Mouse (Mus musculus) ZHBTc4 (cell line): Measurements from ENCODE around the gene Bend3.
"Not testable (repeated sequence)": the region's sequence is repeated elsewhere in the genome, so short reads cannot be mapped to it uniquely, and the experiment has no call there.

Experiments
- DNase-seq: peaks from one replicate; pipeline ENCODE4 v3.0.0-alpha.2; 2011; ENCODE audit warnings: low read depth, low spot score

Bend3 gene

DNA sequence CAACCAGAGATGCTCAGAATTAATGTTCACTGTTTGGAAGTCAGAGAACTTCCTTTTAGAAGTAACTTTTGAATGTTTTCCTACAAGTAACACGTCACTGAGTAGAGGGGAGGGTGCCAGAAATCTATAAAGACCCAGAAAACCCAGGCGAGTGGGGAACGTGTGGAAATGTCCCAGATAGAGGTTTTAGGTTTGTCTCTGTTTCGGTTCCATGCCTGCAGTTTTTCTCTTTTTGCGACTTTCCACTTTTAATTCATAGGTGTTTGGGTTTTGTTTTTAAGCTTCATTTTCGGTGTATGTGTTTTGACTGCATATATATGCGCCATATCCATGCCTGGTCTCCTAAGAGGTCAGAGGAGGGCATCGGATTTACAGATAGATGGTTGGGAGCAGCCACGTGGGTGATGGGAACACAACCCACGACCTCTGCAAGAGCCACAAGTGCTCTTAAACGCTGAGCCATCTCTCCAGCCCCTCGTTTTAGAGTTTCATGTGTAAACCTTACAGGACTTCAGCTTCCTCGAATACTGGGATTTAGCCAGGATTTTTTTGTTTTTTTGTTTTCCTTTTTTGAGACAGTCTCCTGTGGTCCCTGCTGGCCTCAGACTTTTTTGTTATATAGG is 1.7 kb downstream of the Bend3 start:
- DNase-seq: no peak

DNA sequence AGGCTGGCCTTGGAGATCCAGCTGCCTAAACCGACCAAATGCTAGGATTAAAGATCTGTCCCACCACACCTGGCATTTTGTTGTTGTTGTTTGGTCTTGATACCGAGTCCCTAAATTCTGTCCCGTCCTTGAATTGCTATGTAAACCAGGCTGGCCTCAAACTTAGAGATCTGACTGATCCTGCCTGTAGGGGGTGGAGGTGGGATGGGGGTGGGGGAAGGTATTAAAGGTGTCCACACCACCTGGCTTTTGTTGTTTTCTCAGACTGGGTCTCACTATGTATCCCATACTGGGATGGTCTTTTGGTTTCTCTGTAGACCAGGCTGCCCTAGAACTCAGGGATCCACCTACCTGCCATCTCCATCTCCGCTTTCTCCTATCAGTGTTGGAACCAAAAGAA is 2.5 kb downstream of the Bend3 start:
- no peak for DNase-seq

DNA sequence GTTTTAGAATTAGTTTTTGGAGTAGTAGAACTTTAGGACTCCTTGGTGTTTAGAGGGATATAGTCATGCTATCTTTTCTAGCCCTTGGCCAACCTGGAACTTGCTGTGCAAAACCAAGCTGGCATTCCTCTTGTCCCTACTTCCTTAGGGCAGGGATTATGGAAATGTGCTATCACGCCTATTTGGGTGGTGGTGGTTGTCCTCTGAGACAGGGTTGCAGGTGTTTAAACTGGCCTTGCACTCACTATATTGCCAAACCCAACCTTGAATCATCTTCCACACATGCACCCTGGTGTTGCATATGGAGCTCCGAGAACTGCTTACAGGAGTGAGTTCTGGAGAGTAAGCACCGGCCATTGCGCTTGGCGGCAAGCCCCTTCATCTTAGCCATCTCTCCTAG is 3.4 kb downstream of the Bend3 start:
- no peak for DNase-seq

DNA sequence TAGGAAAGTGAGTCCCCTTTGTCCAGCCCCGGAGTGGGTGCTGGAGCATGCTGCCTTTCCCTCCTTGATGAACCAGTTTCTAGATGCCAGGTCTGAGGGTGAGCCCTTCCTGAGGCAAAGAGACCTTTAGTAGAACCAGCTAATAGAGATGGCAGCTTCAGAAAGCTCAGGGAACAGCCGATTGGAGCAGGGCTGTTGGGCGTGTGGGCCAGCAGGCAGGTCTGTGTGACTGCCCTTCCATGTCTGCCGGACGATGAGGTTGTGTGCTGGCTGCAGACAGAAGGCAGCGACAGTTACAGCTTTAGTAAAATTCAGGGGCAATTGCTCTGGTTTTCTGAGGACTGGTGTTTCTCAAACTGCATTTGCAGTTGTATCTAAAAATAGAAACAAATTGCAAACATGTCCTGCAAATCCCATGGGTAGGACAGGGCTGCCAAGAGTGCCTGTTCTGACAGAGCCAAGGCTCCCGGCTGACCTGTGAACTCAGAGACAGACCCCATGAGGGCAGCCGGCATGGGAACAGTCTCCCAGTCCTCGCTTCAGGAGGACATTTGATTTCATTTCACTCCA is 4.9 kb downstream of the Bend3 start:
- DNase-seq: no peak

DNA sequence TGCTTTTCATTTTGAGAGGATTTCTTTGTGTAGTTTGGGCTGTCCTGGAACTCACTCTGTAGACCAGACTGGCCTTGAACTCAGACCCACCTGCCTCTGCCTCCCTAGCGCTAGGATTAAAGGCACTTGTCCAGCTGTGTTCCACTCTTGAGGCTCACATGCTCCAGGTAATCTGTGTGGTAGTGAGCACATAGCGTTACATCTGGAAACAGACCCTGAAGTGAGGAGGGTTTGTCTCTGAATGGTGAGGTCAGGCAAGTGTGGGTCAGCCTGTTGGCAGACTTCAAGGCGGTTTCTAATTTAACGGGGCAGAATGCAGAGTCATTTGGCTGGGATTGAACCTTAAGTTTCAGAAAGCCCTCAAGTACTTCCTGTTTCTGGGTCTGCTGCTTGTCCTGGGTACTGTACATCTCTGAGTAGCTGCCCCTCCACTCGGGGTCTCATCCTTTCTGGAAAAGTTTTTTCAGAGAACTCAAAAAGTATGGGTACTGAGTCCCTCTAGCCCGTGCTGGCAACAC is 7.2 kb downstream of the Bend3 start:
- no peak for DNase-seq

GRCm38 (mm10) chr10:43487441-43488010 is 8.9 kb downstream of the Bend3 start:
- DNase-seq: no peak

DNA sequence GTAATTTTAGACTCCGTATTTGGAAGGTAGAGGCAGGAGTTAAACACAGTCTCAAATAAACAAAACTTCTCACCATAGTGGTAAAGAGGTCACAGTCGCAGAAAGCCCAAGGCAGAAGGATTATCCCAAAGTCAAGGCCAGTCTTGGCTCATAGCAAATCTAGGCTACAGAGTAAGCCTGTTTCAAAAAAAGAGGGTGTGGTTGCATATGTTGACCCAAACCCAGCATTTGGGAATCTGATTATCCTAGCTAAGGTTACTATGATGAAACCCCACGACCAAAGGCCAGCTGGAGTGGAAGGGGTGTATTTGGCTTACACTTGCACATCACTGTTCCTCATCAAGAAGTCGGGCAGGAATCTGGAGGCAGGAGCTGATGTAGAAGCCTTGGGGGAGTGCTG is 9.6 kb downstream of the Bend3 start:
- no peak for DNase-seq

DNA sequence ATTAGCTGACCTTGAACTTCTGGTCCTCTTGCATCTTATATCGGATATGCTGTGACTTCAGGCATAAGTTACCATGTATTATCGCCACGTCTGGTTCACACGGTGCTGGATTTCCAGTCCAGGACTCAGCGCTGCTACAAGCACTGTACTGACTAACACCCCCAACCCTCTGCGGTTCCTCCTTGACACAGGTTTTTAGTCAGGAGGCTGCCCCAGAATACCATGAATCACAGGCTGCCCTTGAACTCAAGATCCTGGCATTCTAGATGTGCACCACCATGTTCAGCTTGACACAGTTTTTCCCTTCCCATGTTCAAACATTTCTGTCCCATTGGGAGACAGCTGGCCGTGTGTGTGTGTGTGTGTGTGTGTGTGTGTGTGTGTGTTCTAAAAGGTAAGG is 10.5 kb downstream of the Bend3 start:
- no peak for DNase-seq

- DNase-seq: peak; percentile 82
Measured at GRCm38 (mm10) chr10:43489550-43489949, 10.9 kb downstream of the Bend3 start.

DNA sequence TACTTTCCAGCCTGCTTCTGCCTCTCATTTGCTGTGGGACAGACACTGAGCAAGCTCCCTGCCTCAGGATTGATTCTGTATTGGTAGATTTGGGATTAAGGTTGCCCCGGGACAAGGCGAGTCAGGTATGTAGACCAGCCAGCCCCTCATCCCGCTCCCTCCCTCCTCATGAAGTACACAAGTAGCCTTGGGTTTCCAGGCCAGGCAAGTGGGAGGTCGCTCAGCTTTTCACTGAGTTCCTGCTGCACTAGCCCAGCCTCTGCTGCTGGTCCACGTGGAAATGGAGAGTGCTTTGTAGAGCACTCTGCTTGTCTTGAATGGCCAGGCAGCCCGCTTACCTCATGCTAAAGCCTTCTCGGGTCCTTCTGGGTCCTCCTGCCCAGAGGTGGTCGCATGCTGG is 11.4 kb downstream of the Bend3 start:
- DNase-seq: peak; percentile 62

DNA sequence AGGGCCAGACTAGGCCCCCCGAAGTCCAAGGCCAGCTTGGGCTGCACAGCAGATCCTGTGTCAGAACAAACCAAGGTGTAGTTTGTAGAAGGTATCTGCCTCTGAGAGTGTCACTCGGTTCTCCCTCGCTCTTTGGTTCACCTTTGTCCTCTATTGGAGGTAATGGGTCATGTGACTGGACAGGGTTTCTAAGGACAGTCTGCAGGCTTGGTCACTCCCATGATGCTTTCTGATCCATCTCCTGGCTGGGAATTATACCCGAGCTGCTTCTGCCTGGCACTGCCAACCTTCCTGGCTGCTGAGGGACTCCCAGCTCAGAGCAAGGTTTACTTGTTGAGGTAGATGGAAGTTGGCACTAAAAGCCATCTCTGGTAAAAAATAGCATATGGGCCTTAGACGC is 12.2 kb downstream of the Bend3 start:
- DNase-seq: no peak

DNA sequence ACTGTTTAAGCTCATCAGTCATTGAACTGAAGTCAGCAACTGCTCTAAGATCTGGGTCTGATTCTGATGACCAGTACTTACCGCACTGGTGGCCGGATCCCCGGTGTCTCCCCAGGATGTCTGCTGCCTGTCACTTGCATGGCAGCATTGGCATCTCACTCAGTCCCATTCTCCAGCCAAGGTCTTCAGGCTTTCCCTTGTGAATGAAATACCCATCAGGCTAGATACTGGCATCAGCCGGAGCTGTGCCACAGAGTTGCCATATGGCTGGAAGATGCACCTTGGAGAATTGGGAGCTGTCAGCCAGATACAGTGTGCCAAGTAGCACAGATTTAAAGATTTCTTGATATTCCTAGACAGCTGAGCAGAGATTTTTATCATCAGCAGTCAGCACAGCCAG is 24.0 kb downstream of the Bend3 start:
- no peak for DNase-seq

DNA sequence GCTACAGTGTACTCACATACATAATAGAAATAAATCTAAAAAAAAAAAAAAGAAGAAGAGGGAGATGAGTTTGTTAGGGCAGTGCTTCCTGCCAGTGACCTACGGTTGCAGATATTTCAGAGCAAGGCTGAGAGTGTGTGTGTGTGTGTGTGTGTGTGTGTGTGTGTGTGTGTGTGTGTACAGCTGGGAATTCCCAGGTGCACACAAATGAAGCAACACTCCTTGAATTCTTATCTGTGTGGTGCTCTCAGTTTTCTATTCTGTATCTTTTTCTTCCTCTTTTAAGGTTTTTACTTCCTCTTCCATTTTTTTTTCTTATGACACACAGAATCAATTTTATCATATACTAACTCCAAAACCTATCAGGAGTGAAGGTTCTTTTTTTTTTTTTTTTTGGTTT is 25.7 kb downstream of the Bend3 start:
- DNase-seq: no peak

GRCm38 (mm10) chr10:43507051-43507450 is 28.4 kb downstream of the Bend3 start:
- DNase-seq: peak; percentile 51

GRCm38 (mm10) chr10:43509228-43509627 is 30.6 kb downstream of the Bend3 start:
- no peak for DNase-seq

- no peak for DNase-seq
Measured at GRCm38 (mm10) chr10:43512976-43513375, 34.3 kb downstream of the Bend3 start.

DNA sequence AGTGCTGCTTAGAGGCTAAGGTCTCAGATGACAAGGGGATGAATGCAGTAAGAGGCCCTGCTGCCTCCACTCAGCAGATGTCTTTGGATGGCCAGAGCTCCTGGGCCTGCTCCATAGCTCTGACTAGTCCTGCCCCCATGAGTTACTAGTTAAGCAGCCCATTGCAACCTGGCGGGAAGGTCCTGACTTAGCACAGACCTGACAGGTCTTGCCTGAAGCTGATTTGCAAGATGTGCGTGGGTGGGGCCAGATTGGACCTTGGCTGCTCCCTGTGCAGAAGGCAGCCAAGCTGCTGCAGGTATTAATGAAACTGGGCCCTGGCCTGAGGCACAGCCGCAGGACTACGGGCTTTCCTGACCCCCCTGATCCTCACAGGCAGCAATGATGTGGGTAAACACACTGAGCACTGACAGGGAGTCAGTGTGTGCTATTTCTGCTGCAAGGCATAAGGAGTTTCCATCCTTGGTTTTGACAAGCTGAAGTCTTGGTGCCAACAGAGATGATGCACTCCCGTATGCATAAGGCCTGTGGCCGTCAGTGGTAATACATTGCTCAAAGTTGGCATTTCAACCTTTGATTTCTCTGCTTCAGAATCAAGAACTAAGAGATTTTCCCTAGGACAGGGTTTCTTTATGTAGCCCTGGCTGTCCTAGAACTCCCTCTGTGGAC is 38.5 kb downstream of the Bend3 start:
- DNase-seq: peak; percentile 57

DNA sequence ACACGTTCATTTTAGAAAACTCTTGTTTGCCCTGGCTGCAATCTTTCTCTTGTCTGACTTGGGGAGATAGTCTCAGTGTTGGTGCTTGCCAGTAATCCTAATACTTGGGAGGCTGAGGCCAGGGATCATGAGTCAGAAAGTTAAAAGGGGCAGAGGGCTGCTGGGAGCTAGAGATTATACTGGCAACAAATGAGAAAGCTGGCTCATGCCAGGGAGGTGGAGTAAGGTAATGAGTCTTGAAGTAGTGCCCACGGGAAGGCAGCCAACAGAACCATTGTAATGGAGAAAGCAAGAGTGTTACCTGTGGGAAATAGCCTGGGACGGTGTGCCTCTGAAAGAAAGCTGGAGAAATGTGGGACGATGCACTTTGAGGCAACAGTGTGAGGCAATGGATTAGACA is 39.2 kb downstream of the Bend3 start:
- DNase-seq: no peak

- no peak for DNase-seq
Measured at GRCm38 (mm10) chr10:43518368-43518767, 39.7 kb downstream of the Bend3 start.

DNA sequence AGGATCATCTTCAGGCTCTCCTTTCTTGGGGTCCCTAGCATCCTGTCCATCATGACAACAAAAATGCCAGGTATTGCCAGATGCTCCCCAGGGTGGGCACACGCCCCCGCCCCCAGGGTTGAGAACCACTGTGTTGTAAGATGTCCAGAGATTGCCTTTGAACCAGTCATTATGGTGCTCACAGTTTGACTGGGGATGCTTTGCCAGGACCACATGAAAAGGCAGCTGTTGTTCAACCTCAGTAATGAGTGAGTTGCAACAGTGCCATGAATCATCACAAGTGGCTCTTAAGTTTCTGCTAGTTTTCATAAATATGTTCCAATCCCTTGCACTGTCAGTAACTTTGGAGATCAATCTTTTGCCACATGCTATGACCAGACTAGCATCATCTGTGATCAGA is 41.3 kb downstream of the Bend3 start:
- no peak for DNase-seq

DNA sequence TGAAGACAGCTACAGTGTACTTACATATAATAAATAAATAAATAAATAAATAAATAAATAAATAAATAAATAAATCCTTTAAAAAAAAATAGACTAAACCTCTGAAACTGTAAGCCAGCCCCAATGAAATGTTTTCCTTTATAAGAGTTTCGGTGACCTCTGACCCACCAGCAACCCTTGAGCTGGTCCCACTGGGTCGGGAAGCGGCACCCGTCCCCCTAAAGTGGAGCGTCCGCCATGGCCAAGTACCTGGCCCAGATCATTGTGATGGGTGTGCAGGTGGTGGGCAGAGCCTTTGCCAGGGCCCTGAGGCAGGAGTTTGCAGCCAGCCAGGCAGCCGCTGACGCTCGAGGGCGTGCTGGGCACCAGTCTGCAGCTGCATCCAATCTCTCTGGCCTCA is 45.3 kb downstream of the Bend3 start, which contains the start of gene Gm9803:
Gene Gm9803, plus strand, starts transcription at position 154 of the 400 bp plus-strand sequence.
- not testable (repeated sequence) for DNase-seq
